Mouse (Mus musculus) cerebellum, adult 9-10 months (tissue): ENCODE measurements around the gene Matn4.

Experiments used
- DNase-seq: peaks from one replicate; pipeline ENCODE4 v3.0.0; 2022

Gene Matn4

GRCm38 (mm10) chr2:164407708-164408107, 2.7 kb upstream of the Matn4 start:
- DNase-seq: peak; percentile 47

- DNase-seq: no peak
Measured at GRCm38 (mm10) chr2:164405519-164405918, 559 bp upstream of the Matn4 start.

- DNase-seq: no peak
Measured at GRCm38 (mm10) chr2:164404082-164404990, 624 bp downstream of the Matn4 start.

GRCm38 (mm10) chr2:164403396-164404081, 1.4 kb downstream of the Matn4 start:
- DNase-seq: no peak

- DNase-seq: peak; percentile 21
Measured at GRCm38 (mm10) chr2:164402906-164403305, 2.1 kb downstream of the Matn4 start, which contains the start of gene Rbpjl. TSS of gene Rbpjl (plus strand) at chr2:164403141.

GRCm38 (mm10) chr2:164396911-164397310, 8.0 kb downstream of the Matn4 start:
- no peak for DNase-seq

- no peak for DNase-seq
Measured at GRCm38 (mm10) chr2:164396076-164396475, 8.9 kb downstream of the Matn4 start.

GRCm38 (mm10) chr2:164393126-164393525, 11.8 kb downstream of the Matn4 start:
- DNase-seq: no peak

GRCm38 (mm10) chr2:164389499-164389898, 15.5 kb downstream of the Matn4 start:
- DNase-seq: peak; percentile 82

GRCm38 (mm10) chr2:164389020-164389419, 15.9 kb downstream of the Matn4 start, which contains the start of gene Slpi:
TSS of gene Slpi (minus strand) at chr2:164389095.
- peak; percentile 11 for DNase-seq

- peak; percentile 17 for DNase-seq
Measured at GRCm38 (mm10) chr2:164386953-164387352, 18.0 kb downstream of the Matn4 start.

- no peak for DNase-seq
Measured at GRCm38 (mm10) chr2:164385927-164386763, 18.8 kb downstream of the Matn4 start.

GRCm38 (mm10) chr2:164383656-164384399, 21.1 kb downstream of the Matn4 start:
- DNase-seq: no peak

- DNase-seq: no peak
Measured at GRCm38 (mm10) chr2:164382971-164383370, 22.0 kb downstream of the Matn4 start.

GRCm38 (mm10) chr2:164381726-164382125, 23.2 kb downstream of the Matn4 start:
- no peak for DNase-seq

- DNase-seq: no peak
Measured at GRCm38 (mm10) chr2:164377478-164378426, 27.2 kb downstream of the Matn4 start.

GRCm38 (mm10) chr2:164373187-164373586, 31.8 kb downstream of the Matn4 start:
- DNase-seq: no peak

GRCm38 (mm10) chr2:164372408-164373053, 32.4 kb downstream of the Matn4 start:
- DNase-seq: no peak

- DNase-seq: no peak
Measured at GRCm38 (mm10) chr2:164371371-164371770, 33.6 kb downstream of the Matn4 start.

- no peak for DNase-seq
Measured at GRCm38 (mm10) chr2:164368620-164369105, 36.3 kb downstream of the Matn4 start.
